Mouse (Mus musculus) liver, postnatal 0 days (tissue): ENCODE data around the gene Igfbp3.

Source experiments
- CTCF ChIP-seq: sonication (generic); IDR thresholded peaks from 2 replicates; pipeline ENCODE4 v1.5.1; 2016; ENCODE audit warnings: antibody characterized with exemption, low read depth
- EP300 ChIP-seq: IDR thresholded peaks from 2 replicates; pipeline ENCODE4 v1.6.1; 2016; ENCODE audit warnings: antibody characterized with exemption, low read depth, mild to moderate bottlenecking

DNA sequence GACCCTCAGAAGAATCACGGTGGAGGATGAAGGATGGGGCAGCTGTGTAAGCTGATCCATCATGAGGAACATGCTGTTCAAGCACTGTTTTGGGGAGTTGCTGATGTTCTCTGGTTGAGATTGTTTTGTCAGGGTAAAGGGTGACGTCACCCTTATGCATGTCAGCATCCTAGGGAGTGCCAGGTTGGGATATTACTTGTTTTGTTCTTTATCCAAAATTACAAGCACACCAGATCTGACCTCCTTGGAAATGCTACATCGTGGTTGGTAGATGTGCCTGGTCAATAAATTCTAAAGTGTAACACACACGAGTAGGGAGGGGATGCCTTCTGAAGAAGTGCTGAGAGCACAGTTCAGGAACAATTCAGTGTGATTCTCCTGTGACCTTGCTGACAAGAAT, 57.3 kb downstream of the Igfbp3 start:
- TF ChIP-seq EP300 = peak; percentile 84
- TF ChIP-seq CTCF = no peak
